Mouse (Mus musculus) forebrain, embryonic 16.5 days (tissue): Measurements from ENCODE around the gene Usp5. TPM values are rescaled to one million over a fixed set of nuclear protein-coding genes. Genes with fewer than 3 reads are reported as not detected.
"Not testable (repeated sequence)": the region's sequence is repeated elsewhere in the genome, so short reads cannot be mapped to it uniquely, and the experiment has no call there.

Experiments used
- ATAC-seq: fragments of 200-750 bp; cut with Nextera tagmentation; 2 replicates; pipeline ENCODE4 v1.8.0; 2017; ENCODE audit warnings: mild to moderate bottlenecking, moderate library complexity
- H3K27ac ChIP-seq: fragments of 300-500 bp; sonication (generic); 2 replicates; pipeline ENCODE4 v1.5.1; 2014; ENCODE audit warnings: low read length, control low read depth
- H3K27me3 ChIP-seq: fragments of 300-500 bp; sonication (generic); replicated peaks from 2 replicates; pipeline ENCODE4 v1.6.1; 2014; ENCODE audit warnings: low read length; ENCODE audit not compliant: control insufficient read depth, insufficient read depth
- H3K36me3 ChIP-seq: fragments of 300-500 bp; sonication (generic); 2 replicates; pipeline ENCODE4 v1.6.1; 2014; ENCODE audit not compliant: control insufficient read depth, insufficient read depth
- H3K4me1 ChIP-seq: fragments of 300-500 bp; sonication (generic); replicated peaks from 2 replicates; pipeline ENCODE4 v1.6.1; 2014; ENCODE audit warnings: low read length; ENCODE audit not compliant: control insufficient read depth, insufficient read depth
- H3K4me2 ChIP-seq: fragments of 300-500 bp; sonication (generic); 2 replicates; pipeline ENCODE4 v1.6.1; 2014; ENCODE audit warnings: mild to moderate bottlenecking, low read length, control low read depth
- H3K4me3 ChIP-seq: fragments of 300-500 bp; sonication (generic); replicated peaks from 2 replicates; pipeline ENCODE4 v1.5.1; 2014; ENCODE audit warnings: mild to moderate bottlenecking, low read length, control low read depth
- H3K9ac ChIP-seq: fragments of 300-500 bp; sonication (generic); replicated peaks from 2 replicates; pipeline ENCODE4 v1.6.1; 2014; ENCODE audit warnings: low read depth, low read length, control low read depth
- H3K9me3 ChIP-seq: fragments of 300-500 bp; sonication (generic); 2 replicates; pipeline ENCODE4 v1.6.1; 2016; ENCODE audit warnings: low read length; ENCODE audit not compliant: control insufficient read depth
- WGBS: fragments of 180-500 bp; shearing (Covaris S2); extraction: QIAGEN DNeasy Blood & Tissue Kit; methylation state at CpG from one replicate; pipeline ENCODE4 v1.1.7; 2014; 5-methylcytosine and 5-hydroxymethylcytosine counted together
- polyA plus RNA-seq: library from polyadenylated mRNA; unstranded; fragments of >200 nt; fragmentation: Nextera tagmentation; extraction: Ambion mirVana; gene quantifications from 2 replicates; pipeline ENCODE4 v1.2.1, GENCODE M21; 2015

The Usp5 gene
- polyA plus RNA-seq, 1 experiment from 2014 or later: 216 TPM

DNA sequence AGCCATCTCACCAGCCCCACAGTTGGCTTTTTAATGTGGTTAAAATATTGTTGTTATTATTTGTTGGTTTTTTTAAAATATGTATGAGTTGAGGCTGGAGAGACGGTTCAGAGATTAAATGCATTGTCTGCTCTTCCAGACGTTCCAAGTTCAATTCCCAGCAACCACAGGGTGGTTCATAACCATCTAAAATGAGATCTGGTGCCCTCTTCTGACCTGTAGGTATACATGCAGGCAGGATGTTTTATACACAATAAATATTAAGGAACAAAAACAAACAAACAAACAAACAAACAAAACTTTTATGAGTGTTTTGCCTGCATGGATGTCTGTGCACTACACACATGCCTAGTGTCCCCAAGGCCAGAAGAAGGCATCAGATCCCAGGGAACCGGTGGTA, 26.2 kb downstream of the Usp5 start:
- peaks cover 11% of the 10 kb centered on the region for H3K4me1 ChIP-seq
- H3K9ac ChIP-seq: no peak overlapping the region
- ATAC-seq: no peak
- no peaks in the 10 kb centered on the region for H3K9me3 ChIP-seq
- H3K27ac ChIP-seq: no peak overlapping the region
- no peak overlapping the region for H3K4me2 ChIP-seq
- WGBS: 72% methylated on average over 3 of the region's 3 CpGs
- H3K27me3 ChIP-seq: no peaks in the 10 kb centered on the region
- no peaks in the 10 kb centered on the region for H3K36me3 ChIP-seq
- no peak overlapping the region for H3K4me3 ChIP-seq

DNA sequence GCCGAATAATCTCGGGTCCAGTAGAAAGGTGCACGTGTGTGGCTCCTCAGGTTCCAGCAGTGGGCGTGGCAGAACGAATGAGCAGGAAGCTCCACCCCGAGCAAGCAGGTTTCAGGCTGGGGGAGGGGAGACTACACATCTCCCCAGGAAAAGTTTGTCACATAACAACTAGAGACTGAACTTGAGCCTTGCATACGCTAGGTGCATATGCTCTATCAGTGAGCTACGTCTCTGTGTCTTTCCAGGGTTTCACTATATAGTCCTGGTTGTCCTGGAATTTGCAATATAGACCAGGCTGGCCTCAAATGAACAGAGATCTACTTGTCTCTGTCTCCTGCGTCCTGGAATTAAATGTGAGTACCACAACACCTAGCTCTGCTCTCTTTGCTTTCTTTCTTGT, 26.9 kb downstream of the Usp5 start:
- H3K27me3 ChIP-seq, H3K36me3 ChIP-seq, H3K9me3 ChIP-seq, H3K4me2 ChIP-seq, ATAC-seq, H3K9ac ChIP-seq, H3K27ac ChIP-seq, H3K4me3 ChIP-seq: not testable (repeated sequence)
- peaks cover 11% of the 10 kb centered on the region for H3K4me1 ChIP-seq
- WGBS: 16% methylated on average over 6 of the region's 9 CpGs

DNA sequence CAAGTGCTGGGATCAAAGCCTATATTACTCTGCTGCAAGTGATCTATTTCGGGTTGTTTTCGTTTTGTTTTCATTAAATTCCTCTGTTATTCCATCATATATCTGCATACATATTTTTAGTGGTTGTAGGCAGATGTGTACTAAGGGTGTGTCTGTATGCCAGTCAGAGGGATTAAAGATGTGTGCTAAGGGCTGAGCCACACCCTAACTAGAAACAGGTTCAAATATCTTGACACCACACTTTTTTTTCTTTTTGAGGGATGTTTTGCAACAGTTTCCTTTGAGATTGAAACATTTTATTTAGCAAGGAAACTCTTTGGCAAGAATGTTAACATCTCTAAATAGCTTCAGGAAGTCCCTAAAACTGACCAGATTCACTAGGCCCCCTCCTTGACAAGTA, 33.1 kb downstream of the Usp5 start:
- Histone ChIP-seq H3K36me3 (no peaks in the 10 kb centered on the region), H3K4me3 (no peak overlapping the region), H3K9me3 (no peaks in the 10 kb centered on the region), H3K27me3 (no peaks in the 10 kb centered on the region), H3K9ac (no peak overlapping the region), H3K4me2 (no peak overlapping the region), H3K4me1 (no peaks in the 10 kb centered on the region), H3K27ac (no peak overlapping the region)
- no peak for ATAC-seq
- 85% methylated on average over 2 of the region's 2 CpGs for WGBS

DNA sequence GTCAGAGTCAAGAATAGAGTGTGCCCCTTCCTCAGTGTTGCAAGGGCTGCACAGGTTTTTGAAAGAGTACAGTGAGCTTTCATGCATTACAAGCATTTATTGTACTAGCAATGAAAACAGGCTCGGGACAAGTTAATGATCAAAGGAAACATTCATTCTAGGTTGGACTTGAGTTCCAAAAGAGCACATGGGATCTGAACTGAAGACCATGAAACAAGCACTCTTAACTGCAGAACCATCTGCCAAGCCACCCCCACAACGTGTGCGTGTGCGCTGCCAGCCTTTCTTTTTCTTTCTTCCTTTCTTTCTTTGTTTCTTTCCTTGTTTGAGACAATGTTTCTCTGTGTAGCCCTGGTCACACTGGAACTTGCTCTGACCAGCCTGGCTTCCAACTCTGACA, 33.5 kb downstream of the Usp5 start:
- Histone ChIP-seq H3K36me3 (no peaks in the 10 kb centered on the region), H3K27me3 (no peaks in the 10 kb centered on the region), H3K9me3 (no peaks in the 10 kb centered on the region), H3K9ac (no peak overlapping the region), H3K27ac (no peak overlapping the region), H3K4me2 (no peak overlapping the region), H3K4me1 (no peaks in the 10 kb centered on the region), H3K4me3 (no peak overlapping the region)
- 49% methylated on average over 4 of the region's 4 CpGs for WGBS
- ATAC-seq: no peak

DNA sequence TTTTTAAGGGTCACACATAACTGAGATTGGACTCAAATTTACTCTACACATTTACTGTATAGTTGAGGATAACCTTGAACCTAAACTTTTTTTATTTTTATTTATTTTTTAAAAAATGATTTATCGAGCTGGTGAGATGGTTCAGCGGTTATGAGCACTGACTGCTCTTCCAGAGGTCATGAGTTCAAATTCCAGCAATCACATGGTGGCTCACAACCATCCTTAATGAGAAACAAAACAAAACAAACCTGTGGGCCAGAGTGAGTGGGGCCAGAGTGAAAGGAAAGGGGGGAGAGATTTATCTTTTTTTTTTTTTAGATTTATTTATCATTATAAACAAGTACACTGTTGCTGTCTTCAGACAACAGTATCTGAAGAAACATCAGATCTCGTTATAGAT, 37.4 kb downstream of the Usp5 start:
- Histone ChIP-seq H3K4me2 (no peak overlapping the region), H3K4me1 (no peaks in the 10 kb centered on the region), H3K27ac (no peak overlapping the region), H3K9me3 (no peaks in the 10 kb centered on the region), H3K27me3 (no peaks in the 10 kb centered on the region), H3K4me3 (no peak overlapping the region), H3K9ac (no peak overlapping the region), H3K36me3 (no peaks in the 10 kb centered on the region)
- ATAC-seq: no peak
- WGBS: 89% methylated on average over 3 of the region's 3 CpGs

DNA sequence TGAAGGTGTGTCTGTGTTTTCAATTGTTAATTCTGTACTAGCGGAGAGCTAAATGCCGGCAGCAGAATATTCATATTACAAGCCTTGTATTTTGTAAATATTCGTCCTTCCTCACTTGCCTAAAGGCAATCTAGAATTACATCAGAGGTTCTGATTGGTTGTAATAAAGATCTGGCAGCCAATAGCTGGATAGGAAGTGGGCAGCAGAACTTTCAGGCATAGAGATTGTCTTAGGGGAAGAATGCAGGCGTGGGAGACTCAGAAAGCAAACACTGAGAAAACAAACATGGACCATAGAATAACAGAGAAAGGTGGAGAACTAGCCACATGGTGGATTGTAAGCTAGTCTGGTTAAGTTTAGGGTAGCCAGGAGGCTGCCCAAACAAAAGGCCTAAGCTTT, 39.2 kb downstream of the Usp5 start:
- Histone ChIP-seq H3K27ac (no peak overlapping the region), H3K36me3 (no peaks in the 10 kb centered on the region), H3K9me3 (no peaks in the 10 kb centered on the region), H3K9ac (no peak overlapping the region), H3K4me1 (no peaks in the 10 kb centered on the region), H3K27me3 (no peaks in the 10 kb centered on the region), H3K4me3 (no peak overlapping the region), H3K4me2 (no peak overlapping the region)
- ATAC-seq: no peak
- 70% methylated on average over 4 of the region's 4 CpGs for WGBS

DNA sequence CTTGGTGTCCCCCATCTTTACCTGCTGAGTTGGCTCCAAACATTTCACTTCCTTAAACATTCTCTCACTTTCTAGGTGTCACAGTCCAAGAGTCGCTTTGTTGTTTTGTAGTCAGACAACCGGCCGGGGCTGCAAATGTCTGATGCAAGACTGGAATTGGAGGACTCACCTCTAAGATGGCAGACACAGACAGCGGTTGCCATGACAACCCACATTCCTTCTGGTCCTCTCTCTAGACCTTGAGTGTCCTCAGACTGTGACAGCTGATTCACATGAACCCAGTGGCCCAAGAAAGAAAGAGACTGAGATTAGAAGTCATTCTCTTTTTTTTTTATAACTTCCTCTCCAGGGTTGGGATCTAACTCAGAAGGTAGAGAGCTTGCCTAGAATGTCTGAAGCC, 39.8 kb downstream of the Usp5 start:
- H3K9me3 ChIP-seq: no peaks in the 10 kb centered on the region
- H3K4me1 ChIP-seq: no peaks in the 10 kb centered on the region
- no peak overlapping the region for H3K27ac ChIP-seq
- WGBS: 85% methylated on average over 4 of the region's 4 CpGs
- H3K36me3 ChIP-seq: no peaks in the 10 kb centered on the region
- no peak for ATAC-seq
- H3K4me2 ChIP-seq: no peak overlapping the region
- no peaks in the 10 kb centered on the region for H3K27me3 ChIP-seq
- H3K4me3 ChIP-seq: no peak overlapping the region
- H3K9ac ChIP-seq: no peak overlapping the region

DNA sequence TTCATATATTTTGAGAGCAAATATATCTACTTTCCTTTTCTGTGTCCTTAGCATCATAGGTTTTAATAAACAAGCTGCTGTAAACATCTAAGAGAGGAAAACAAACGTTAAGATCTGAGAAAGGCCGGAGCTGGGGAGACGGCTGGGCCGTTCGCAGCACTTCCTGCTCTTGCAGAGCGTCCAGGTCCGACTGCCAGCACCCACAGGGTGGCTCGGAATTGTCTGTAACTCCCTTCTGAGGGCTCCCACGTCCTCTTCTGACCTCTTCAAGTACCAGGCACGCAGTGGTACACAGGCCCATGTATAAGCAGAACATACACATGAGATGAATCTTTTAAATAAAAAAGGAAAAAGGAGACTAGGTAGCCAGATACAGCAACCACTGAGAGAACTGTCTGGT, 41.6 kb downstream of the Usp5 start:
- Histone ChIP-seq H3K27ac (no peak overlapping the region), H3K4me3 (no peak overlapping the region), H3K9me3 (no peaks in the 10 kb centered on the region), H3K9ac (no peak overlapping the region), H3K4me2 (no peak overlapping the region), H3K36me3 (no peaks in the 10 kb centered on the region), H3K27me3 (no peaks in the 10 kb centered on the region), H3K4me1 (0 out of 2 replicates have a peak, but pooled peaks cover under 1% of the 10 kb centered on the region)
- no peak for ATAC-seq
- 85% methylated on average over 10 of the region's 10 CpGs for WGBS

DNA sequence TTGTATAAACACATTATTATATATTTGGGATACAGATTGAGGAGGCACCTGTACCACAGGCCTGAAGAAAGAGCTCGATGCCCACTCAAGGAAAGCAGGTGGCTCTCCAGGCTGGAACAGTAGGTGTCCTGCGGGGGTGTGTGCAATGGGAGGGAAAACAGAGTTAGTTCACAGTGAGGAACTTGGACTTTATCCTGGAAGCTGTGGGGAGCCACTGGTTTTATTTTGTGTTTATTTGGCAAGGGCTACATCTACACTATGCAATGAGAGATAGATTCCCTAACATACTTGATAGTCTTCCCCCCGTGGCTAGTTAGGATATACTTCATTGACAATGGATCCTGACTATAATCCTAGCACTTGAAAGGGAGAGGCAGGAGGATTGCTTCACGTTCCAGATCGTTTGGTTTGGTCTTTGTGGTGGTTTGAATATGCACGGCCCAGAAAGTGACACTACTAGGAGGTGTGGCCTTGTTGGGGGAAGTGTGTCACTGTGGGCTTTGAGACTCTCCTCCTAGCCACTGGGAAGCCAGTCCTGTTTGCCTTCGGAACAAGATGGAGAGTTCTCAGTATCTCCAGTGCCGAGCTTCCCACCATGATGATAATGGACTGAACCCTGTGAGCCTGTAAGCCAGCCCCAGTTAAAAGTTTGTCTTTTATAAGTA, 42.4 kb downstream of the Usp5 start:
- ATAC-seq: no peak; the same call in 1 of the 2 replicates
- H3K27me3 ChIP-seq: no peaks in the 10 kb centered on the region
- no peak overlapping the region for H3K4me2 ChIP-seq
- 39% methylated on average over 8 of the region's 8 CpGs for WGBS
- no peak overlapping the region for H3K27ac ChIP-seq
- no peak overlapping the region for H3K9ac ChIP-seq
- H3K9me3 ChIP-seq: no peaks in the 10 kb centered on the region
- no peaks in the 10 kb centered on the region for H3K36me3 ChIP-seq
- H3K4me3 ChIP-seq: no peak overlapping the region
- H3K4me1 ChIP-seq: peaks cover 6% of the 10 kb centered on the region; the same call in 1 of the 2 replicates

DNA sequence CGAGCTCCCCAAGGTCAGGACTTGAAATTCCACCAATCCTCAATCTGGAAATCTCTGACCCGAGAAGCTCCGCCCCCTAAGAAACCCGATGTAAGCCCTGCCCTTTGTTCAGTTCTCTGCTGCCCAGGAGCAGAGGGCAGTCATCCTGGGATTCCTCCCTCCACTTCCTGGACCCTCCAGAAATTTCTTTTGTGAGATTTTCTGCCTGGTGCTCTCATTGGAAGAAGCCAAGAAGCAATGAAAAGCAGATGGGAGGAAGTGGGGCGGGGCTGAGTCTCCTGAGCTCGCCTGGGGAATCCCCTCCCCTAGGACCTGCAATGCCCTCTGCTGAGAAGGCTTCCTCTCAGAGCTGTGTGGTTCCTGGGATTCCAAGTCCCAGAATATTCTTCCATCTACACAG, 46.8 kb downstream of the Usp5 start:
- Histone ChIP-seq H3K4me3 (no peak overlapping the region), H3K4me2 (peak overlapping the region; percentile 17; the same call in 1 of the 2 replicates), H3K36me3 (no peaks in the 10 kb centered on the region), H3K9ac (no peak overlapping the region), H3K27me3 (no peaks in the 10 kb centered on the region), H3K9me3 (no peaks in the 10 kb centered on the region), H3K4me1 (peaks cover 17% of the 10 kb centered on the region), H3K27ac (no peak overlapping the region)
- 34% methylated on average over 6 of the region's 6 CpGs for WGBS
- no peak for ATAC-seq
